Mouse (Mus musculus): ENCODE measurements around the gene Angptl4.

DNA sequence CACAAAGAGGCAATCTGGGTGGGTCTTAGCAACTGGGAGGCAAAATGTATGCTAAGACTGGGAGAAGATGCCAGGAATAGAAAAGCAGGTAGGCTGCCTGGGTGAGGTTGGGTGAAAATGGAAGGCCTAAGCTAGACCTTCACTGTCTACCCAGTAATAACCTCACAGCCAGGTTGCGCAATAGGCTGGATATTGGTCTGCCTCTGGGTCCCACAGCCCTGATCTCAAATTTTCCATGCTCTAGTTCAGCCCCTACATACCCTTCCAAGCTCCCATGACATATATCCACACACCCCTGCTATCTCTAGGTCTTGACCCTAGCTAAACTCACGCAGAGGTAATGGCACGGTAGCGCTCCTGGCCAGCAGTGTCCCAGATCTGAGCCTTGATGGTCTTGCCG, 32.2 kb downstream of the Angptl4 start:
- no peak for TF ChIP-seq POLR2A (IDR thresholded peaks at IDR 0.05; ENCODE audit: low read depth, low read length)
- TF ChIP-seq CTCF (conservative IDR thresholded peaks at IDR 0.05; ENCODE audit: insufficient read depth, insufficient read length, low read depth, low read length), result no peak

Data from kidney, adult 2 months (tissue).